Mouse (Mus musculus): ENCODE measurements around the gene Myrf.
A peak's percentile ranks its signal among the peaks of the same experiment; 100 is the strongest.

Myrf gene

GRCm38 (mm10) chr19:10210885-10211284 is 29.7 kb downstream of the Myrf start:
- DNase-seq (ENCODE audit: low read depth, low spot score) = no peak

DNA sequence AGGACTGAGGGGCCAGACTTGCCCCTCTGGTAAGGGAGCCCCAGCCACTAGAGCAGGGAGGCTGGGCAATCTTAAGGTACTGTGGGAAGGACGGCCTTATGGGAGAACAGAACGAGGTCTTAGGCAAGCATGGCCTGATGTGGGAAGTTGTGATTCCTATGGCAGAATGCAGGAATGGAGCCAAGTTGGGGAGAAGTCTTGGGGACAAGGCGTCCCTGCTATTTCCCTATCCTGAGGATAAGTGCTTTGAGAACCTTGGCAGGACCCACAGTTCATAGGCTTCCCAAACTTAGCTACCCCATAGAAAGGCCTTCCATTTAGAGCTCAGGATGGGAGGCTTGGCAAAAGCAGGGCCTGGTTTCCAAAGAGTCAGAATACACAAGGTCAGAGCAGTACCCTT is 31.7 kb downstream of the Myrf start:
- DNase-seq (ENCODE audit: low read depth, low spot score) = no peak

GRCm38 (mm10) chr19:10205051-10205450 is 35.5 kb downstream of the Myrf start:
- no peak for DNase-seq (ENCODE audit: low read depth, low spot score)

DNA sequence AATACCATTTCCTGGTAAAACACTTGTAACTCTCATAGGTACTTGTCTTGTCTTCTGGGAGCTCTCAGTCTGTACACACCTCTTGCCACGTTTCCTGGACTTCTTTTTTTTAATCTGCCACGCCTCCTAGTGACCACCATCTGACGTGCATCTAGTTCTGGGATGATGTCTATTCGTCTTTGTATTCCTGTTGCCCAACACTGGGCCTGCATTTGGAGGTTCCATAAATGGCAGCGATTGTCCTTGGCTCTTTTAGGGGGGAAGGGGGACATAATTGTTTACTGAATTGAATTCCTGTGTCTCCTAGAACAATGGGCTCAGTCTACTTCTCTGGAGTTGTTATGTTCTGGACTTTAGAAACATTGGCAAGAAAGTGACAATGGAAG is 35.9 kb downstream of the Myrf start:
- peak; percentile 53 for DNase-seq (ENCODE audit: low read depth, low spot score)

DNA sequence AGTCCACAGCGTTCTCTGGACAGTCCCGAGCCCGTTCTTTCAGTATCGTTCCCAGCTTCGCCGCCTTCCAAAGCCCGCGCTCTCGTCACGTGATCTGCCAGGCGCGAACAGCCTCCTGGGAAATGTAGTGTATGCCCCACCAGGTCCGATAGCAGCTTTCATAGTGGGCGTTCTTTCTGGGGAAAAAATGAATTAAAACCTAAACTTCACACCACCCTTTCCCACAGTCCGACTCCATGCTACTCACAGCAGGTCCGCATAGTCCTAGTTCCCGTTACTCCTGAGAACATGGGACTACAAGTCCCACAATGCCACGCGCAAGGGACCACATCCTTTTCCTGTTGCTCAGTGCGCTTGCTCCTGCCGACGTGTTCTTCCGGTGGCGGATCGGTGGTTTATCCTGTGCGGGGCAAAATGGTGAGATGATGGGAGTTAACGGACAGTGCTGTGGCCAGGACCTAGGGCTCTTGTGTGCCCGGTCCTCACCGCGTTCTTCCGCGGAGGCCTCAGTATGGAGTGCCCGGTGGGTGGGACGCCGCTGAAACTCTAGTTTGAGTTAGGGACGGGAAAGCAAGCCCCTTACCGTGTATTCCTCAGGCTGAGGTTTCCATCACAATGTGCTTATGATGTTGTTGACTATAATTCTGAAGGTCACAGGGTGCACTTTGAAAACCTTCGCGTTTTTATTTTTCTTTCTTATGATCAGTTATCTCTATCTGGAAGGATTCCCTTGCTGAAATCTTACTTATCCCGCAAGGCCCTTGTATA is 36.5 kb downstream of the Myrf start, which contains the start of the genes Tmem258 and Fen1:
Tmem258 (plus strand) TSS at position 167 of the 768 bp plus-strand sequence.
Fen1 (minus strand) TSS at position 322 of the 768 bp plus-strand sequence.
- DNase-seq (ENCODE audit: low read depth, low spot score) = peak; percentile 86

DNA sequence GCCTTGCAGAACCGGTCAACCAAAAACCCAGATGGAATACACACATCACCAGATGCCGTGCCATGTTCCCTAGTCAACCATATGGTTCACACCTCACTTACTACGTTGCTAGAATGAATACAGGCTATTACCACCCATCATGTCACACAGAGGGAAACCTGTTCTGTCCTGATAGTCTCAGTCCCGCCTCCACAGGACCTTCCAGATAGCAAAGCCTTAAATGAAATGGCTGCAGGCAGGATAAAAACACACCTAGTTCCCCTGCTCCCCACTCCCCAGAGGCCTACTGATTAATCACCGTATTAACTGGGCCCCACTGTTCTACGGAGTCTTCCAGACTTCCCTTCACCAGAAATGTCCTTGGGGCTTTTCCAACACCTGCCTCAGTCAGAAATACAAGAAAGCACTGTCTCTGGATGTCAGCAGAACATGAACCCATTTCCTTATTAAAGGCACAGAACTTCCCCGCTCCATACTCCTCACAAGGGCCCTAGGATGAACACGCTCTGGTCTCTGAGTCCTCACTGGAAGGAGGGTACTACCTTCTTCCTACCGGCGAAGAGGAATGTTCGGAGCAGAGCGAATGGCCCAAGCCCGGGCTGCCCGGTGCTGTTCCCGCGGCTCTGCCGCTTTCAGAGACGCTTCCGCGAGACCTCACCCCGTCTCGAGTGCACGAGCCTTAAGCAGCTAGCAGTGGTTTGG is 37.3 kb downstream of the Myrf start:
- peak; percentile 68 for DNase-seq (ENCODE audit: low read depth, low spot score)

GRCm38 (mm10) chr19:10198723-10199122 is 41.8 kb downstream of the Myrf start:
- peak; percentile 71 for DNase-seq (ENCODE audit: low read depth, low spot score)

DNA sequence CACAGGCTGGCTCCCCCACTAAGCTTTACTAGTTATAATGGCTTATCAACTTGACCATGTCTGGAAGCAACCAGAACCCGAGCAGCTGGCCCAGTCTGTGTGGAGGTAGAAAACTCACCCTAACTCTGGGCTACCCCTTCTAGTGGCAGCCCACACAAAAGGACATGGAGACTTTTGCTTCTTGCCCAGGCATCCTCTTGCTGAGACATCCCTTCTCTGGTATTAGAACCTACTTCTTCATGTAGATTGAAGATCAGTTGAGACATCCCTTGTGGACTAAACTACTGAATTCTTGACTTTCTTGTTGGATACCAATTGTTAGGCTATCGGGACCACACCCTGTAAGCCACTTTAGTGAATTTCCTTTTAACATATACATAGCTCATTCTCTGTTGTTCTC is 42.3 kb downstream of the Myrf start:
- DNase-seq (ENCODE audit: low read depth, low spot score) = no peak

GRCm38 (mm10) chr19:10197130-10197529 is 43.4 kb downstream of the Myrf start:
- DNase-seq (ENCODE audit: low read depth, low spot score) = no peak

- DNase-seq (ENCODE audit: low read depth, low spot score) = no peak
Observed at GRCm38 (mm10) chr19:10195252-10195651, 45.3 kb downstream of the Myrf start.

- no peak for DNase-seq (ENCODE audit: low read depth, low spot score)
Observed at GRCm38 (mm10) chr19:10194337-10194736, 46.2 kb downstream of the Myrf start.

- no peak for DNase-seq (ENCODE audit: low read depth, low spot score)
Observed at GRCm38 (mm10) chr19:10191326-10191725, 49.2 kb downstream of the Myrf start.

DNA sequence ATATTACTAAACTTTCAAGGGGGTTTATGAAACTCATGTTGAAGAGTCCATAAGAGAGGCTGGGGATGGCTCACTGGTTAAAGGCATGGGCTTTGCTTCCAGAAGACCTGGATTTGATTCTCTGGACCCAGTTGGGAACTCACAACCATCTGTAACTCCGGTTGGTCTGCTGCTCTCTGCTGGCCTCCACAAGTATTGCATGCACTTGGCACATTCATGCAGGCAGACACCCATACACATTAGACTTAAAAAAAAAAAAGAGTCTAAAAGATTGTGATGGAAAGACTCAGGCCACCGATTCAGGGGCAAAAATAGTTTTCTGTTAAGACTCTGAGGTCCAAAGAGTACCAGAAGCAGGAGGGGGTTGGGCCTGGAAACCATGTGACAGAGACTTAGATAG is 49.8 kb downstream of the Myrf start:
- DNase-seq (ENCODE audit: low read depth, low spot score) = peak; percentile 68

DNA sequence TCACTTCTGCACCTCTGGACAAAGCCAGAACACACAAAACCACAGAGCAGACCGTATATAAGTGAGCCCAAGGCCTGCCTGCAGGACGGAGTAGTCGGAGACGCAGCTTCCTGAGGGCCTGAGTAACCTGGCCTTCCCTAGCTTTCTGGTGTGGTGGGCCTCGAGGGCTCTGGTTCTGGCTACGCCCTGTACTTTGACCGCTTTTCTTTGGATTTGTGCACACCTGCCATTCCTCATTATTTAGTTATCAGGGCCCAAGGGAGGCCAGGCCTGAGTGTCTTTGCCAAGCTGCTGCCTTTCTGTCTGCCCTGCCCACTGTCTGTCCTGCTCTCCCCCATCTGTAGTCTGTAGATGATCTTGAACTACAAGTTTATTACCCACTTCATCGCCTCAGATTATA is 50.6 kb downstream of the Myrf start:
- DNase-seq (ENCODE audit: low read depth, low spot score) = no peak

- DNase-seq (ENCODE audit: low read depth, low spot score) = no peak
Observed at GRCm38 (mm10) chr19:10189022-10189421, 51.5 kb downstream of the Myrf start.

DNA sequence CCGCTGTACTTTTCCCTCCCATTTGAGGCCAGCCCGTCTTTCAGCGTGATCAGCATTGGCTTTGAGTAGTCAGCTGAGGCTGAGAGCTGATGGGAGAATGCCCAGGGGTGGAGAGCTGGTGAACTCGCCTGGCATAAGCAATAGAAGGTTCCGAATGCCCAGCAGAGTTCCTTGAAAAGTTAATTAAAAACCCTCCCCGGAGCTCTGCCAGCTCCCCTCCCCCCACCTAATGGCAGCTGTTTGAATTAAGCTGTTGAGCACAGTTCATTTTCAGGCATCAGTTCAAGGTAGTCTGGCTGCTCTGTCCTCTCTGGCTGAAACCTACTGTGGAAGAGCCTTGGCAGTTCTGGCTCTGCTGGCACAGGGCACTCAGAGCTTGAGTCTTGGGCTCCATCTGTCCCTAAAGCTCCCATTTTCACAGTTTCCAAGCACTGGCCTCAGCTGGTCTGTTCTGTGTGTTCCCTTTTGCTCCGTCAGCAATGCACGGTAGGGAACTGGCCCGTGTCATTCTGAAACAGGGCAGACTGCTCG is 52.2 kb downstream of the Myrf start:
- DNase-seq (ENCODE audit: low read depth, low spot score) = no peak

GRCm38 (mm10) chr19:10186569-10186968 is 54.0 kb downstream of the Myrf start:
- no peak for DNase-seq (ENCODE audit: low read depth, low spot score)

DNA sequence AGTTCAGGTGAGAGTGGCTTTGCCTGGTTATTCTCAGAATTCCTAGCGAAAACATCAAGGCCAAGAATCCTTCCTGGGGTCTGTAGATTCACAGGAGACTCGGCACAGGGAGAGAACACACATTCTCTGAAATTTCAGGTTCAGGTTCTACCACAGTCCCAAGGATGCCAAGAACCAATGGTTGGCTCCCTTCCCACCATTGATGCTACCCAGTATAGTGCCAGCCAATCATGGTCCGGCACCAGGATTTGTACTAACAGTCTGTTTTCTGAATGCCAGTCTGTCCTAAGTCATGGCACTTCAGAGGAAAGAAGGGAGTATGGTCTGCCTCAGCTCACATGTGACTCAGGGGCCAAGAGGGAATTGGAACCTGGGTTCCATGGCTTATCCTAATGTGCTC is 54.7 kb downstream of the Myrf start:
- no peak for DNase-seq (ENCODE audit: low read depth, low spot score)

- no peak for DNase-seq (ENCODE audit: low read depth, low spot score)
Observed at GRCm38 (mm10) chr19:10184096-10184495, 56.5 kb downstream of the Myrf start.

GRCm38 (mm10) chr19:10183299-10183983 is 57.1 kb downstream of the Myrf start:
- peak; percentile 42 for DNase-seq (ENCODE audit: low read depth, low spot score)

DNA sequence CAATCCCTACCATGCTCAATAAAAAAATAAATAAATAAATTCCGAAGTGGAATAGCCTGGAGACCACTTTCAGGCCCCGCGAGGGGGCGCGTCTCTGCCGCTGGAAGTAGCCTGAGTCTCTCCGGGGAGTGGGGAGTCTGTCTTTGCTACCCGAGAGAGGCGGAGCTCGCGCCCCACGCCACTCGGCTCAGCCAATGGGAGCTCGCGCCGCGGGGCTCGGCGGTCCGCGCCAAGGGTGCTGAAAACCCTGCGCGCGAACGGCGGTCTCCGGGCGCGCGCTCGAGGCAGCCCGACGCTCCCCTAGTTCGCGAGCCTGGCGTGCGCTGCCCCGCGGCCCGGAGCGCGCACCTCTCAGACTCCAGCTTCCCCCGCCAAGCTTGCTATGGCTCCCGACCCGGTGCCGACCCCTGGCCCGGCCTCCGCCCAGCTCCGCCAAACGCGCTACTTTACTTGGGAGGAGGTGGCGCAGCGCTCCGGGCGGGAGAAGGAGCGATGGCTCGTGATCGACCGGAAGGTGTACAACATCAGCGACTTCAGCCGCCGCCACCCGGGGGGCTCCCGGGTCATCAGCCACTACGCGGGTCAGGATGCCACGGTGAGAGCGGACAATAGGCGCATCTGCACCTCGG is 57.8 kb downstream of the Myrf start, which contains the start of gene Fads1:
Fads1 (plus strand) TSS at position 219 of the 629 bp plus-strand sequence.
- peak; percentile 76 for DNase-seq (ENCODE audit: low read depth, low spot score)

DNA sequence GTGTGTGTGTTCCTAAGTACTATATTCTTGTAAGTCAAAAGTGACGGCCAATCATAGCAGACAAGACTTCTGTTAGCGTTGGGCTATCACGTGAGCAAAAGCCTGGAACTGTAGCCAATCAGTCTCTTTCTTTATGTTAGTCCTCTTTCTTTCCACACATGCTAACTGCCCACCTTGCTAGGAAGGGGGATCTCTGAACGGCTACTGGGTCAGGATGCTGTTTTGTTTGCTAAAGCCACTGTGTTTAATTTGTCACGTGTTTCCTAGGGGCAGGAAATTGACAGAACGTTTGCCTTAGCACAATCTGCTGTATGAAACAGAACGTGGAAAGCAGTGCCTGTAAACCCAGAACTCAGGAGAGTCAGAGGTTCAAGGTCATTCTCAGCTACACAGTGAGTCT is 58.4 kb downstream of the Myrf start:
- DNase-seq (ENCODE audit: low read depth, low spot score) = no peak
